Mouse (Mus musculus): Measurements from ENCODE around the gene Lrrtm1.

The Lrrtm1 gene

GRCm38 (mm10) chr6:77242601-77243406 lies at the start of gene Lrrtm1:
Gene Lrrtm1 (plus strand): TSS chr6:77242689.
- no peak for DNase-seq

- no peak for DNase-seq
These were observed 45.8 kb upstream of the Lrrtm1 start for GRCm38 (mm10) chr6:77196650-77197049.

GRCm38 (mm10) chr6:77199375-77199774 lies 43.1 kb upstream of the Lrrtm1 start:
- no peak for DNase-seq

- DNase-seq: no peak
These were observed 33.3 kb upstream of the Lrrtm1 start for GRCm38 (mm10) chr6:77209183-77209582.

GRCm38 (mm10) chr6:77209929-77210328 lies 32.6 kb upstream of the Lrrtm1 start:
- DNase-seq: no peak

GRCm38 (mm10) chr6:77213757-77214409 lies 28.6 kb upstream of the Lrrtm1 start:
- DNase-seq: no peak

- no peak for DNase-seq
These were observed 27.2 kb upstream of the Lrrtm1 start for GRCm38 (mm10) chr6:77215322-77215721.

- no peak for DNase-seq
These were observed 23.6 kb upstream of the Lrrtm1 start for GRCm38 (mm10) chr6:77218875-77219274.

GRCm38 (mm10) chr6:77220776-77221175 lies 21.7 kb upstream of the Lrrtm1 start:
- no peak for DNase-seq

GRCm38 (mm10) chr6:77222849-77223638 lies 19.4 kb upstream of the Lrrtm1 start:
- DNase-seq: no peak

GRCm38 (mm10) chr6:77240426-77240825 lies 2.1 kb upstream of the Lrrtm1 start:
- no peak for DNase-seq

- DNase-seq: no peak
These were observed 1.2 kb downstream of the Lrrtm1 start for GRCm38 (mm10) chr6:77243541-77244231.

GRCm38 (mm10) chr6:77253480-77253879 lies 11.0 kb downstream of the Lrrtm1 start:
- DNase-seq: no peak

- no peak for DNase-seq
These were observed 13.9 kb downstream of the Lrrtm1 start for GRCm38 (mm10) chr6:77256348-77256747.

GRCm38 (mm10) chr6:77257358-77258105 lies 15.0 kb downstream of the Lrrtm1 start:
- DNase-seq: no peak

GRCm38 (mm10) chr6:77265163-77265562 lies 22.7 kb downstream of the Lrrtm1 start:
- DNase-seq: no peak

- no peak for DNase-seq
These were observed 36.3 kb downstream of the Lrrtm1 start for GRCm38 (mm10) chr6:77278794-77279193.

- DNase-seq: no peak
These were observed 43.8 kb downstream of the Lrrtm1 start for GRCm38 (mm10) chr6:77286317-77286716.

- DNase-seq: no peak
These were observed 45.9 kb downstream of the Lrrtm1 start for GRCm38 (mm10) chr6:77288402-77288801.

- no peak for DNase-seq
These were observed 48.9 kb downstream of the Lrrtm1 start for GRCm38 (mm10) chr6:77291415-77291814.

- no peak for DNase-seq
These were observed 58.8 kb downstream of the Lrrtm1 start for GRCm38 (mm10) chr6:77301305-77301704.

GRCm38 (mm10) chr6:77306796-77307195 lies 64.3 kb downstream of the Lrrtm1 start:
- no peak for DNase-seq
